Mouse (Mus musculus) brain, embryonic 14.5 days (tissue): Measurements from ENCODE around the gene Sod1.

ENCODE experiments used
- CTCF ChIP-seq: fragments of 200-500 bp; IDR thresholded peaks from 2 replicates; pipeline ENCODE4 v1.5.1; 2012; ENCODE audit warnings: inconsistent platforms, mild to moderate bottlenecking, moderate library complexity, borderline replicate concordance; ENCODE audit not compliant: insufficient read depth, insufficient read length; ENCODE audit errors: extremely low read depth
- POLR2A ChIP-seq: fragments of 200-500 bp; IDR thresholded peaks from 2 replicates; pipeline ENCODE4 v1.6.1; 2012; ENCODE audit warnings: mild to moderate bottlenecking, inconsistent platforms, borderline replicate concordance; ENCODE audit not compliant: poor library complexity, insufficient read depth, insufficient read length, severe bottlenecking; ENCODE audit errors: extremely low read depth

DNA sequence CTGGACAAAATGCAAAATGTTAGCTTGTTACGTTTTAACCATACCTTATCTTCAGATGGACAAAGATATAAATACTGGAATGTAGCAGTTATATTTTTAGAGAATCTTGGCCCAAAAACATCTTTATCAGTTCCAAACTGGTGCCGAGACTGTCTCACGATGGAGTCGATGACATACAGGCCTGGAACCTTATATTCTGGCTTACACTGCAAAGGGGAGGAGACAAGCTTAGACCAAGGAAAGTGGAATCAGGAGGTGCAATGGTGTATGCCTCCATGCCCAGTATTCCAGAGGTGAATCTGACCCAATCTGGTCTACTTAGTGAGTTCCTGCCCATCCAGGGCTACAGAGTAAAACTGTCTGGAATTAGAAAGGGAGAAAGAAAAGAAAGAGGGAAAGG is 39.5 kb downstream of the Sod1 start:
- no peak for TF ChIP-seq POLR2A
- no peak for TF ChIP-seq CTCF
